Mouse (Mus musculus): ENCODE results near the gene Ephb2. TPM values are rescaled to one million over a fixed set of nuclear protein-coding genes. Genes with fewer than 3 reads are reported as not detected.

The Ephb2 gene
- polyA plus RNA-seq, 1 experiment: 16.8 TPM

- no peaks in the 10 kb centered on the region for H3K27me3 ChIP-seq (ENCODE audit: control insufficient read depth, insufficient read depth, insufficient read length)
- TF ChIP-seq CEBPB (IDR thresholded peaks at IDR 0.05; ENCODE audit: low read depth) (no peak), CTCF (IDR thresholded peaks at IDR 0.05; ENCODE audit: control insufficient read depth, insufficient read depth, insufficient read length) (peak; percentile 73)
- no peaks in the 10 kb centered on the region for H3K36me3 ChIP-seq (ENCODE audit: control insufficient read depth, insufficient read depth)
- no peaks in the 10 kb centered on the region for H3K79me2 ChIP-seq (ENCODE audit: control insufficient read depth, insufficient read depth)
- H3K4me3 ChIP-seq (ENCODE audit: insufficient read depth, poor library complexity, severe bottlenecking): no peak overlapping the region
- H3ac ChIP-seq (ENCODE audit: control insufficient read depth, insufficient read length, low read depth): peak overlapping the region; percentile 19
- no peaks in the 10 kb centered on the region for H3K79me3 ChIP-seq (ENCODE audit: low read depth)
Measured at GRCm38 (mm10) chr4:136648922-136649479, 186.8 kb downstream of the Ephb2 start.

- Histone ChIP-seq H3ac (ENCODE audit: control insufficient read depth, insufficient read length, low read depth) (no peak overlapping the region), H3K4me3 (ENCODE audit: insufficient read depth, poor library complexity, severe bottlenecking) (no peak overlapping the region), H3K27me3 (ENCODE audit: control insufficient read depth, insufficient read depth, insufficient read length) (peaks cover 12% of the 10 kb centered on the region), H3K36me3 (ENCODE audit: control insufficient read depth, insufficient read depth) (no peaks in the 10 kb centered on the region), H3K79me3 (ENCODE audit: low read depth) (no peaks in the 10 kb centered on the region), H3K79me2 (ENCODE audit: control insufficient read depth, insufficient read depth) (no peaks in the 10 kb centered on the region)
- TF ChIP-seq CEBPB (IDR thresholded peaks at IDR 0.05; ENCODE audit: low read depth): no peak
- TF ChIP-seq USF1 (IDR thresholded peaks at IDR 0.05; ENCODE audit: low read depth): no peak
- TF ChIP-seq MAX (IDR thresholded peaks at IDR 0.05): no peak
- TF ChIP-seq MYOD1 (IDR thresholded peaks at IDR 0.05; ENCODE audit: control insufficient read depth, insufficient read length, low read depth): no peak
- TF ChIP-seq FOSL1 (IDR thresholded peaks at IDR 0.05; ENCODE audit: insufficient read depth, low read length, poor library complexity, severe bottlenecking): no peak
- no peak for TF ChIP-seq CTCF (IDR thresholded peaks at IDR 0.05; ENCODE audit: control insufficient read depth, insufficient read depth, insufficient read length)
- no peak for TF ChIP-seq MYOG (IDR thresholded peaks at IDR 0.05; ENCODE audit: control insufficient read depth, extremely low read depth, insufficient read length)
Measured at GRCm38 (mm10) chr4:136638890-136639289, 196.9 kb downstream of the Ephb2 start.

- TF ChIP-seq MYOD1 (IDR thresholded peaks at IDR 0.05; ENCODE audit: control insufficient read depth, insufficient read length, low read depth) (no peak), CTCF (IDR thresholded peaks at IDR 0.05; ENCODE audit: control insufficient read depth, insufficient read depth, insufficient read length) (no peak), USF1 (IDR thresholded peaks at IDR 0.05; ENCODE audit: low read depth) (no peak), MAX (IDR thresholded peaks at IDR 0.05) (no peak), FOSL1 (IDR thresholded peaks at IDR 0.05; ENCODE audit: insufficient read depth, low read length, poor library complexity, severe bottlenecking) (no peak), MYOG (IDR thresholded peaks at IDR 0.05; ENCODE audit: control insufficient read depth, extremely low read depth, insufficient read length) (no peak), CEBPB (IDR thresholded peaks at IDR 0.05; ENCODE audit: low read depth) (no peak)
- Histone ChIP-seq H3K36me3 (ENCODE audit: control insufficient read depth, insufficient read depth) (no peaks in the 10 kb centered on the region), H3K4me3 (ENCODE audit: insufficient read depth, poor library complexity, severe bottlenecking) (no peak overlapping the region)
Measured at GRCm38 (mm10) chr4:136638230-136638750, 197.5 kb downstream of the Ephb2 start.

GRCm38 (mm10) chr4:136637563-136638229 lies 198.1 kb downstream of the Ephb2 start:
- H3ac ChIP-seq (ENCODE audit: control insufficient read depth, insufficient read length, low read depth): no peak overlapping the region
- peaks cover 12% of the 10 kb centered on the region for H3K27me3 ChIP-seq (ENCODE audit: control insufficient read depth, insufficient read depth, insufficient read length)
- H3K4me3 ChIP-seq (ENCODE audit: insufficient read depth, poor library complexity, severe bottlenecking): no peak overlapping the region
- H3K36me3 ChIP-seq (ENCODE audit: control insufficient read depth, insufficient read depth): no peaks in the 10 kb centered on the region
- no peak for TF ChIP-seq CEBPB (IDR thresholded peaks at IDR 0.05; ENCODE audit: low read depth)
- no peaks in the 10 kb centered on the region for H3K79me3 ChIP-seq (ENCODE audit: low read depth)
- H3K79me2 ChIP-seq (ENCODE audit: control insufficient read depth, insufficient read depth): no peaks in the 10 kb centered on the region

More at GRCm38 (mm10) chr4:136638230-136638750, 197.5 kb downstream of the Ephb2 start:
- H3K79me3 ChIP-seq (ENCODE audit: low read depth): no peaks in the 10 kb centered on the region
- H3ac ChIP-seq (ENCODE audit: control insufficient read depth, insufficient read length, low read depth): no peak overlapping the region
- peaks cover 12% of the 10 kb centered on the region for H3K27me3 ChIP-seq (ENCODE audit: control insufficient read depth, insufficient read depth, insufficient read length)
- no peaks in the 10 kb centered on the region for H3K79me2 ChIP-seq (ENCODE audit: control insufficient read depth, insufficient read depth)

- Histone ChIP-seq H3ac (ENCODE audit: control insufficient read depth, insufficient read length, low read depth) (no peak overlapping the region), H3K79me2 (ENCODE audit: control insufficient read depth, insufficient read depth) (no peaks in the 10 kb centered on the region), H3K4me3 (ENCODE audit: insufficient read depth, poor library complexity, severe bottlenecking) (no peak overlapping the region), H3K36me3 (ENCODE audit: control insufficient read depth, insufficient read depth) (no peaks in the 10 kb centered on the region), H3K79me3 (ENCODE audit: low read depth) (no peaks in the 10 kb centered on the region), H3K27me3 (ENCODE audit: control insufficient read depth, insufficient read depth, insufficient read length) (peaks cover 12% of the 10 kb centered on the region)
- TF ChIP-seq MAX (IDR thresholded peaks at IDR 0.05): no peak
- no peak for TF ChIP-seq CEBPB (IDR thresholded peaks at IDR 0.05; ENCODE audit: low read depth)
- no peak for TF ChIP-seq MYOG (IDR thresholded peaks at IDR 0.05; ENCODE audit: control insufficient read depth, extremely low read depth, insufficient read length)
- no peak for TF ChIP-seq USF1 (IDR thresholded peaks at IDR 0.05; ENCODE audit: low read depth)
- TF ChIP-seq CTCF (IDR thresholded peaks at IDR 0.05; ENCODE audit: control insufficient read depth, insufficient read depth, insufficient read length): no peak
- no peak for TF ChIP-seq MYOD1 (IDR thresholded peaks at IDR 0.05; ENCODE audit: control insufficient read depth, insufficient read length, low read depth)
- TF ChIP-seq FOSL1 (IDR thresholded peaks at IDR 0.05; ENCODE audit: insufficient read depth, low read length, poor library complexity, severe bottlenecking): no peak
Measured at GRCm38 (mm10) chr4:136636983-136637562, 198.7 kb downstream of the Ephb2 start.

GRCm38 (mm10) chr4:136636511-136636910 lies 199.3 kb downstream of the Ephb2 start:
- Histone ChIP-seq H3K27me3 (ENCODE audit: control insufficient read depth, insufficient read depth, insufficient read length) (peaks cover 12% of the 10 kb centered on the region), H3K79me2 (ENCODE audit: control insufficient read depth, insufficient read depth) (no peaks in the 10 kb centered on the region), H3ac (ENCODE audit: control insufficient read depth, insufficient read length, low read depth) (no peak overlapping the region), H3K4me3 (ENCODE audit: insufficient read depth, poor library complexity, severe bottlenecking) (no peak overlapping the region), H3K79me3 (ENCODE audit: low read depth) (no peaks in the 10 kb centered on the region), H3K36me3 (ENCODE audit: control insufficient read depth, insufficient read depth) (no peaks in the 10 kb centered on the region)
- TF ChIP-seq FOSL1 (IDR thresholded peaks at IDR 0.05; ENCODE audit: insufficient read depth, low read length, poor library complexity, severe bottlenecking): no peak
- TF ChIP-seq USF1 (IDR thresholded peaks at IDR 0.05; ENCODE audit: low read depth): no peak
- no peak for TF ChIP-seq MAX (IDR thresholded peaks at IDR 0.05)
- TF ChIP-seq MYOD1 (IDR thresholded peaks at IDR 0.05; ENCODE audit: control insufficient read depth, insufficient read length, low read depth): no peak
- no peak for TF ChIP-seq CEBPB (IDR thresholded peaks at IDR 0.05; ENCODE audit: low read depth)
- no peak for TF ChIP-seq CTCF (IDR thresholded peaks at IDR 0.05; ENCODE audit: control insufficient read depth, insufficient read depth, insufficient read length)
- TF ChIP-seq MYOG (IDR thresholded peaks at IDR 0.05; ENCODE audit: control insufficient read depth, extremely low read depth, insufficient read length): no peak

Data from C2C12 (cell line).